Mouse (Mus musculus): ENCODE data around the gene Haus4. TPM values are rescaled to one million over a fixed set of nuclear protein-coding genes. Genes with fewer than 3 reads are reported as not detected.

Gene Haus4
- polyA plus RNA-seq, 1 experiment from 2014 or later = 12.9 TPM

DNA sequence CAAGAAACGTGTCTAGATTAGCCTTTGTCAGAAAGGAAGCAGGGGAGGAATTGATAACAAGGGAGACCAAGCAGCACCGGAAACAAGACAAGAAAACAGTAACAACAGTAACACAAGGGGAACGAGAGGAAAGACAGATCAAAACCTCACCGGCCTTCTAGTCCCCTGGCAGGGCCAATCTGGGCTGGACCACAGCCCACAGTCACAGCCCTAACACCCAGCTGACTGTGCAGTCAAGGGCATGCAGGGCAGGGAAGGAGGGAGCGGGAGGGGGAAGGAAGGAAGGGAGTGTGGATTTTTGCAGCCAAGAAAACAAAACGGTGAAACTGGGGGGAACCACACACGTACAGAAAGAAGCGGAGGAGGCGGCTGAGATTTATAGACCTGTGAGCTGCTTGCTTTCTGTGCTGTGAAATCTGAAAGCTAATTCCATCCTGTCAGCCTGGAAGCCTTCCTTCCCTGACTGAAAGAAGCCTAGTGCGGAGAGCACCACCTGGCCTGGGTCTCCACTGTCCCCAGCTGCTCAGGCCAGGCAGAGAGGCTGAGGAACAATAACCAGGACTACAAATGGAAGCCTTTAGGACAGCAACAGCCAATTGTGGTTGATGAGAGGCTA, 38.0 kb upstream of the Haus4 start:
- Histone ChIP-seq H3K4me1 (ENCODE audit: control insufficient read depth, insufficient read depth, low read length) (no peaks in the 10 kb centered on the region), H3K4me2 (ENCODE audit: low read length) (no peak overlapping the region), H3K27ac (ENCODE audit: low read length) (0 out of 2 replicates have a peak overlapping the region, but pooled peaks have one; percentile 7), H3K36me3 (ENCODE audit: control insufficient read depth, insufficient read depth, low read length) (no peaks in the 10 kb centered on the region; the same call in 1 of the 2 replicates), H3K9ac (ENCODE audit: low read depth, low read length) (0 out of 2 replicates have a peak overlapping the region, but pooled peaks have one; percentile 2), H3K9me3 (replicated peaks; ENCODE audit: control insufficient read depth, low read length, poor library complexity, severe bottlenecking) (no peaks in the 10 kb centered on the region), H3K27me3 (ENCODE audit: control insufficient read depth, insufficient read depth, low read depth, low read length) (no peaks in the 10 kb centered on the region), H3K4me3 (ENCODE audit: low read depth, low read length) (no peak overlapping the region)
- WGBS = 70% methylated on average over 10 of the region's 10 CpGs
- no peak for ATAC-seq

DNA sequence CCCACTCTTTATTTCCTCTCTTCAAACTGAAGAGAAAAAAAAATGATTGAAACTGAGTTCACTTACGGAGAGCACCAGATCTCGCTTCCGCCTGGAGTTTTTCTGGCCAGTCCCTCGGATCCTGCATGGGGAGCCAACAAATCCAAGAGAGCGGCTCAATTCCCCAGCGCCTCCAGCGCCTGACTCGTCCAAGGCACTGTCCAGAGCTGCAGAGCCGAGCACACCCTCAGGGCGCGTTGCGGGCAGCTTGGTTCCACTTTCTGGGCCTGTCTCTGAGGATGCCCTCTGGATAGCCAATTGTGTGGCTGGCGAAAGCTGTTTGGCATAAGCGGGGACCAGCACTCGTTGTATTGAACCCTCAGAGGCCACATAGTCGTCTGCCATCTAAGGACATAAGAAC, 36.6 kb upstream of the Haus4 start:
- no peaks in the 10 kb centered on the region for H3K27me3 ChIP-seq (ENCODE audit: control insufficient read depth, insufficient read depth, low read depth, low read length)
- H3K9ac ChIP-seq (ENCODE audit: low read depth, low read length) = no peak overlapping the region
- 92% methylated on average over 16 of the region's 16 CpGs for WGBS
- no peaks in the 10 kb centered on the region for H3K4me1 ChIP-seq (ENCODE audit: control insufficient read depth, insufficient read depth, low read length)
- no peak for ATAC-seq
- H3K27ac ChIP-seq (ENCODE audit: low read length) = no peak overlapping the region
- H3K36me3 ChIP-seq (ENCODE audit: control insufficient read depth, insufficient read depth, low read length) = no peaks in the 10 kb centered on the region; the same call in 1 of the 2 replicates
- H3K4me2 ChIP-seq (ENCODE audit: low read length) = no peak overlapping the region
- H3K4me3 ChIP-seq (ENCODE audit: low read depth, low read length) = no peak overlapping the region
- H3K9me3 ChIP-seq (replicated peaks; ENCODE audit: control insufficient read depth, low read length, poor library complexity, severe bottlenecking) = no peaks in the 10 kb centered on the region

DNA sequence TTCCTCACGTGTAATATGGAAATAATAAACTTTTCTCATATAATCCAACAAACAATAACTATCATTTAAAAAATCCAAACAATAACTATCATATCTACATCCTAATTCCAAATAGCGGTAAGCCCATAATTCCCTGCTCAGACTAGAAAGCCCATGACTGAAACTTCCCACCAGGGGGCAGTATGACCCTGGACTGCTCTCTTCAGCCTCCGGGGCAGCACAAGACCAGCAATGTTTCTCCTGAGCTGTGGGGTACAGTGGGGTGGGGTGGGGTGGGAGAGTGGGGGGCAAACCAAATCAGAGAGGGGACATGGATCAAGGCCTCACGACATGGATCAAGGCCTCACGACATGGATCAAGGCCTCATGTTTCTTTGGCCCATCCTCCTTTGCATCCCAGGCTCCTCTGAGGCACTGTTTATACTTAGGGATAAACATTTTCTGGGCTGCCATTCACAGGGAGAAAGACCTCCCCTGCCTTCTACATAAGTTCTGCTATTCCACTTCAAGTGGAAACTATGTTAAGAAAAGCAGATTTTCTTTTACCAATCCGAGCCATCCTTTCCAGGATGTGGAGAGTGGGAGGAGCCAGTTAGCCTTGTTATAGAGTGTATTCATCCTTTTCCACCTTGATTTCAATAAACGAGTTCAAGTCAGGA, 29.4 kb upstream of the Haus4 start:
- Histone ChIP-seq H3K9ac (ENCODE audit: low read depth, low read length) (no peak overlapping the region), H3K27ac (ENCODE audit: low read length) (no peak overlapping the region), H3K4me1 (ENCODE audit: control insufficient read depth, insufficient read depth, low read length) (no peaks in the 10 kb centered on the region), H3K36me3 (ENCODE audit: control insufficient read depth, insufficient read depth, low read length) (peaks cover 2% of the 10 kb centered on the region; the same call in 1 of the 2 replicates), H3K4me3 (ENCODE audit: low read depth, low read length) (no peak overlapping the region), H3K9me3 (replicated peaks; ENCODE audit: control insufficient read depth, low read length, poor library complexity, severe bottlenecking) (no peaks in the 10 kb centered on the region), H3K27me3 (ENCODE audit: control insufficient read depth, insufficient read depth, low read depth, low read length) (no peaks in the 10 kb centered on the region), H3K4me2 (ENCODE audit: low read length) (no peak overlapping the region)
- WGBS = 42% methylated on average over 7 of the region's 7 CpGs
- peak; percentile 34; the same call in 1 of the 2 replicates for ATAC-seq

DNA sequence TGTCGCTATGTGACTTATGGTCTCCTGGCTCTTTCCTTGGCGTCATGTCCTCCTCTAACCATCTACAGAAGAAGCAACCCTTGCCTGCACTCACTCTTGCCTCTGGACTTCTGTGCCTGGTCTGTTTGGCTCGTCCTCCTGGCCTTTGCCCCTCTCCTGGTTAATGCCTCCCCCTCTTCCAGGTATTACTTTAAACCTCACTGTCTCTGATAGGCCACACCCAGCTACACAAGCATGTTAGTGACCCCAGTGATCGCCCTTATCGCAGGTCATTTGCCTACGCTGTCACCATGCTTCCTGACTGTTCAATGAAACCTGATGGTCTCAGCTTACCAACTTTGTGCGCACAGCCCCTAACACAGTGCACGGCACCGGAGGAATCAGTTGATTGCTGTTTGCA, 28.1 kb upstream of the Haus4 start:
- H3K36me3 ChIP-seq (ENCODE audit: control insufficient read depth, insufficient read depth, low read length) = 0 out of 2 replicates have a peak, but pooled peaks cover 2% of the 10 kb centered on the region
- WGBS = 91% methylated on average over 9 of the region's 9 CpGs
- no peak overlapping the region for H3K4me2 ChIP-seq (ENCODE audit: low read length)
- H3K27me3 ChIP-seq (ENCODE audit: control insufficient read depth, insufficient read depth, low read depth, low read length) = no peaks in the 10 kb centered on the region
- H3K4me3 ChIP-seq (ENCODE audit: low read depth, low read length) = no peak overlapping the region
- H3K9me3 ChIP-seq (replicated peaks; ENCODE audit: control insufficient read depth, low read length, poor library complexity, severe bottlenecking) = no peaks in the 10 kb centered on the region
- no peak for ATAC-seq
- H3K4me1 ChIP-seq (ENCODE audit: control insufficient read depth, insufficient read depth, low read length) = peaks cover 4% of the 10 kb centered on the region; the same call in 1 of the 2 replicates
- H3K27ac ChIP-seq (ENCODE audit: low read length) = no peak overlapping the region
- no peak overlapping the region for H3K9ac ChIP-seq (ENCODE audit: low read depth, low read length)

DNA sequence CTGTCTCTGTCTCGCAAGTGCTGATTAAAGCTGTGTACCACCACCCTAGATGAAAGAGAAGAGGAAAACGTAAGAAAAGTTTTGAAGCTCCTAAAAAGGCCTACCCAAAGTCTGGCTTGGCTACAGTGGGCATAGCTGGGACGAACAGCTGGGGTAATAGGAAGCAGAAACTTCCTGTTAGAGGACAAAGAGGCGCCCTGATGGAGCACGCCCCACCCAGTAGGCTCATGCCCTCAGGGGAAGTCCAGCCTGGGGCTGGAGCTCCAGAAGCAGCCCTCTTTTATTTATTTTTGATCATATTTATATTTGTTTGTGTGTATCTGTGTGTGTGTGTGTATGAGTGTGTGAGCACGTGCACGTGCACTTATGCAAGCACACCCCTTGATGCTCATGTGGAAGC, 25.2 kb upstream of the Haus4 start:
- Histone ChIP-seq H3K36me3 (ENCODE audit: control insufficient read depth, insufficient read depth, low read length) (0 out of 2 replicates have a peak, but pooled peaks cover 2% of the 10 kb centered on the region), H3K27me3 (ENCODE audit: control insufficient read depth, insufficient read depth, low read depth, low read length) (peaks cover 9% of the 10 kb centered on the region), H3K9me3 (replicated peaks; ENCODE audit: control insufficient read depth, low read length, poor library complexity, severe bottlenecking) (no peaks in the 10 kb centered on the region), H3K4me2 (ENCODE audit: low read length) (no peak overlapping the region), H3K4me1 (ENCODE audit: control insufficient read depth, insufficient read depth, low read length) (peaks cover 14% of the 10 kb centered on the region), H3K4me3 (ENCODE audit: low read depth, low read length) (no peak overlapping the region), H3K9ac (ENCODE audit: low read depth, low read length) (no peak overlapping the region), H3K27ac (ENCODE audit: low read length) (no peak overlapping the region)
- ATAC-seq = no peak
- 86% methylated on average over 7 of the region's 7 CpGs for WGBS

DNA sequence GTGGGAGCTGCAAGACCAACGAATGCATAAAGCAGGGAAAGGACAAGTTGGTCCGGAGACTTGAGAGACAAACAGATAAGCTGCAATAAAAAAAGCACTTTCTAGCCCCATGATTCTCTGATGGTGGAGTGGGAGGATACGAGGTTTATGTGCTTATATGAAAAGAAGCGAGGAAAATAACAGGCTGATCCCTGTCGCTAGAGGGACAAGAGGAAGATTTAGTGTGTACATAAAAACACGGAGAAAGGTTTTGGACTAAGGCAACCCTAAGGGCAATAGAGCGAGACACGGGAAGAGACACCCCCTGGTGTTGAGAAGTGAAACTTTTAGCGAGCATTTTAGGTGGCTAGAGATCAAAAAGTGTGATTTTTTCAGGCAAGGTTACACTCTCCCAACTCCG, 23.6 kb upstream of the Haus4 start:
- peaks cover 15% of the 10 kb centered on the region for H3K27me3 ChIP-seq (ENCODE audit: control insufficient read depth, insufficient read depth, low read depth, low read length)
- peak overlapping the region; percentile 74 for H3K4me2 ChIP-seq (ENCODE audit: low read length)
- H3K4me3 ChIP-seq (ENCODE audit: low read depth, low read length) = peak overlapping the region; percentile 49
- peak overlapping the region; percentile 14 for H3K27ac ChIP-seq (ENCODE audit: low read length)
- H3K9me3 ChIP-seq (replicated peaks; ENCODE audit: control insufficient read depth, low read length, poor library complexity, severe bottlenecking) = no peaks in the 10 kb centered on the region
- H3K4me1 ChIP-seq (ENCODE audit: control insufficient read depth, insufficient read depth, low read length) = peaks cover 14% of the 10 kb centered on the region
- H3K9ac ChIP-seq (ENCODE audit: low read depth, low read length) = peak overlapping the region; percentile 50; the same call in 1 of the 2 replicates
- 0 out of 2 replicates have a peak, but pooled peaks have one; percentile 8 for ATAC-seq
- 1% methylated on average over 10 of the region's 10 CpGs for WGBS
- no peaks in the 10 kb centered on the region for H3K36me3 ChIP-seq (ENCODE audit: control insufficient read depth, insufficient read depth, low read length)

DNA sequence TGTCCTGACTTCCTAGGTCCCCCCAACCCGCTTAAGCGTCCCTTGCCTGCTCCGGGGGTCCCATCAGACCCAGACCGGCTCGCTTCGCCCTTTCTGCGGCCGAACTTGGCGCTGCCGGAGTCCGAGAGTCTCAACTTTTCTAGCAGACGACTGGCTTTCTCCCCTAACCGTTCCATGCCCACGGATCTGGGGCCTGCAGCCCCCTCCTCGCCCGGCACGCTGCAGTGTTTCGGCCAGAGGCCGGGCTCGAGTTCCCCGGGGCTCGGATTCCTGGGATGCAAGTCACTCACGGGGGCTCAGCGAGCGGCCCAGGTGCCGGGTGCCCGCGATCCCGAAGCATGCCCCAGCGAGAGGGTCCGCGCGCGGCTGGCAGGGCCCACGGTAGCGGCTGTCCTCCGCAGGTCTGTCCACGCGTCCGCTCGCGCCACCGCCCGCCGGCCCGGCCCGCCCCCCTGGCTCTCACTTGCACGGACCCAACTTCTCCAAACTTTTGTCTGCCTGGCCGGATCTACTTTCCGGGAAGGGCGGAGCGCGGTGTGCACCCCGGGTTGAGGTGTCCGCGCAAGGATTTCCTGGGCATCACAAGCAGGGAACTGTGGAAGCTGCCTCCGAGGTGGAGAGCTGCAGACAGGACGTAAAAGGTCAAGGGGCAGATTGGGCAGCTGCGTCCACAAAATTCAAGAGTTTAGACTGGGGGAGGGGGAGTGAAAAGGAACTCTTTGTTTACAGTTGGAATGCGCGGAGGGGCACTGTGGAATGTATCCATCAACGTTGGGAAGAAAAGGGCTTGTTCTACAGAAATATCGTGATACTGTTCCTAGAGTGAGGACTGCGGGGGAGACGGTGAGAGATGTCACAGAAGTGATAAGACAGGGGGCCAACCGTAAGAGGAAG, 22.9 kb upstream of the Haus4 start, which contains the start of gene Ajuba:
Gene Ajuba, minus strand, starts transcription at position 470 of the 894 bp plus-strand sequence.
- ATAC-seq = peak; percentile 63
- Histone ChIP-seq H3K36me3 (ENCODE audit: control insufficient read depth, insufficient read depth, low read length) (no peaks in the 10 kb centered on the region), H3K9ac (ENCODE audit: low read depth, low read length) (peak within 1 kb of the TSS; percentile 60), H3K9me3 (replicated peaks; ENCODE audit: control insufficient read depth, low read length, poor library complexity, severe bottlenecking) (no peaks in the 10 kb centered on the region), H3K4me3 (ENCODE audit: low read depth, low read length) (peak within 1 kb of the TSS; percentile 49), H3K27me3 (ENCODE audit: control insufficient read depth, insufficient read depth, low read depth, low read length) (peaks cover 15% of the 10 kb centered on the region), H3K4me2 (ENCODE audit: low read length) (peak within 1 kb of the TSS; percentile 74), H3K4me1 (ENCODE audit: control insufficient read depth, insufficient read depth, low read length) (peaks cover 20% of the 10 kb centered on the region), H3K27ac (ENCODE audit: low read length) (peak within 1 kb of the TSS; percentile 15)
- under 1% methylated on average over 65 of the region's 66 CpGs for WGBS

DNA sequence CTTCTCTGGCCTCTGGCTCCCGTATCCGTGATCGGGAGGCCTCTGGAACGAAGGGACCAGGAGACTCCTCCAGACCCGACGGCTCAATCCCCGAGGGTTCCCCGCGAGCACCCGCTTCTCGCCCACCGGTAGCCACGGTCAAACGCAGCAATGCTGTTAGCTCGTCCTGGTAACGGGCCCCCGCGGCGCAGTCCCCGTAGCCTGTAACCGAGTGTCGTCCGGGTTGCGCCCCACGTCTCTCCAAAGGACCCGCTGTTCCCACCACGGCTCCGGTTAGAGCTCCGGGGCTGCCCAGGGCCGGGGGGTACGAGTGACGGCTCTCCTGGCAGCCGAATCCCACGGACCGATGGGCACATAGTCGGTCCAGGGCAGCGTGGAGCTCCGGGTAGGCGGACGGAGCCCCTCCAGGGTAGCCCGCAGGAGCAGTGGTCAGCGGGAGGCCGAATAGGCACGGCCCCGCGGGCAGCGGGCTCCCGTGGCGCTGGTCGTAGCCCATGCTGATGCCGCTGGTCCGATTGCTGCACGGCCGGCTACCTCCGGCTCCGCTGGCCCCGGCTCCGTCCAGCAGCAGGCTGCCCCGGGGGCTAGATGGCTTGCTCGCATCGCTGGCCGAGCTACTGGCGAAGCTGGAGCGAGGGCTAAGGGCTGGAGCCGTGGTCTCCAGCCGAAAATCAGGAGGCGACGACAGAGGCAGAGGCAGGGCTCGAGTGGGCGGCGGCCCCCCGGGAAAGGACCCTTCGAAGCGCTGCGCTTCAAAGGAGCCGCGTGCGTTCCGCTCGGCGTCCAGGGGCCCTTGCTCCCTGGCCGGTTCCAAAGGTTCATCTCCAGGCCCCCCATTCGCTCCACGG, 22.0 kb upstream of the Haus4 start:
- H3K4me1 ChIP-seq (ENCODE audit: control insufficient read depth, insufficient read depth, low read length) = peaks cover 22% of the 10 kb centered on the region
- 0 out of 2 replicates have a peak, but pooled peaks have one; percentile 5 for ATAC-seq
- peaks cover 15% of the 10 kb centered on the region for H3K27me3 ChIP-seq (ENCODE audit: control insufficient read depth, insufficient read depth, low read depth, low read length)
- no peaks in the 10 kb centered on the region for H3K36me3 ChIP-seq (ENCODE audit: control insufficient read depth, insufficient read depth, low read length)
- no peaks in the 10 kb centered on the region for H3K9me3 ChIP-seq (replicated peaks; ENCODE audit: control insufficient read depth, low read length, poor library complexity, severe bottlenecking)
- under 1% methylated on average over 78 of the region's 84 CpGs for WGBS
- H3K9ac ChIP-seq (ENCODE audit: low read depth, low read length) = peak overlapping the region; percentile 60
- H3K4me2 ChIP-seq (ENCODE audit: low read length) = peak overlapping the region; percentile 74
- peak overlapping the region; percentile 49 for H3K4me3 ChIP-seq (ENCODE audit: low read depth, low read length)
- H3K27ac ChIP-seq (ENCODE audit: low read length) = no peak overlapping the region
